Mouse (Mus musculus): ENCODE measurements around the gene Rnf212b. TPM values are rescaled to one million over a fixed set of nuclear protein-coding genes. Genes with fewer than 3 reads are reported as not detected.

Rnf212b gene
- polyA plus RNA-seq, 1 experiment, result not detected

DNA sequence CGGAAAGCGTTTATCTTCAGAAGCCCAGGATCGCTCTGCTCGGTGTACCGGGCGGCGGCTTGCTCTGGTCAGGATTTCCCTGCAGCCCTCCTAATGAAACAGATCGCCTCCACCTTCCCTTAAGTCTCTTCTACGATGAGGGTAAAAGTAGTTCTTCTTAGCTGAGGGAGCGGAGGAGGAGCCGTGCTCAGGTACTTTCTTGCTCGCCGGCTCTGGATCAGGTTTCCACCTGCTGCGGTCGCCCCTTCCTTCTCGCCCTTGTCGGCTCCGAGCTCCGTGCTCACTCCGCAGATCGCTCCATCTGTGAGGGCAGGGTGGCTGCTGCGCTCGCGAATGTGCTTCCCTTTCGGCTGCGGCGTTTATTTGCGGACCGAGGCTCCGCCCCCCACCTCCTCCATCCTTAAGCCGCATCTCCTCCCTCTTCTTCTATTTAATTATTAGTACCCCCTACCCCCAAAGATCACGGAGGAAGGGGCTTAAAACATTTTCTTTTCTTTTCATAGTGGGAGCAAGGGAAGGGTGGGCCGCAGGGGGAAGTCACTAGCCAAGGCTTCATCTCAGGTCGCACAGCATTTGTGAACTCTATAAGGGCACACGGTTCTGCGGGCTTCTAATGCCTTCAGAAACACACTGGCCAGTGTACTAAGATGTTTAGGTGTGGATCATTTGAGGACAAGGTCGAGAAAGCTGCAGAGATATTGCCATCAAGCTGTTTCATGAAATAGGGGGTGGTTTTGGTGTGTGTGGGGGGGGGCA lies 32.2 kb upstream of the Rnf212b start, which contains the start of gene Slc7a8:
TSS of gene Slc7a8 (minus strand) at position 337 of the 756 bp plus-strand sequence.
- H3K36me3 ChIP-seq (ENCODE audit: control insufficient read depth, insufficient read depth), result no peaks in the 10 kb centered on the region
- TF ChIP-seq REST (IDR thresholded peaks at IDR 0.05; ENCODE audit: insufficient read depth, insufficient read length) (no peak), USF1 (IDR thresholded peaks at IDR 0.05; ENCODE audit: low read depth) (no peak), TCF3 (IDR thresholded peaks at IDR 0.05; ENCODE audit: insufficient read length, low read depth) (no peak), POLR2A (IDR thresholded peaks at IDR 0.05; ENCODE audit: insufficient read length, low read depth) (no peak), POLR2AphosphoS2 (IDR thresholded peaks at IDR 0.05; ENCODE audit: insufficient read length, low read depth) (no peak), SRF (IDR thresholded peaks at IDR 0.05; ENCODE audit: control insufficient read depth, insufficient read length, low read depth) (no peak), CEBPB (IDR thresholded peaks at IDR 0.05; ENCODE audit: insufficient read depth, poor library complexity, severe bottlenecking) (no peak), MYOD1 (IDR thresholded peaks at IDR 0.05; ENCODE audit: control insufficient read depth in 1 of 3, insufficient read length in 2 of 3, low read depth in 2 of 3) (no peak), E2F4 (IDR thresholded peaks at IDR 0.05; ENCODE audit: insufficient read depth) (no peak), MAX (IDR thresholded peaks at IDR 0.05; ENCODE audit: low read depth) (no peak), TCF12 (IDR thresholded peaks at IDR 0.05; ENCODE audit: insufficient read depth, poor library complexity, severe bottlenecking) (no peak), MYOG (IDR thresholded peaks at IDR 0.05; ENCODE audit: control insufficient read depth in 1 of 3, insufficient read depth in 1 of 3, insufficient read length in 2 of 3, low read depth in 2 of 3) (no peak)
- H3ac ChIP-seq (ENCODE audit: control insufficient read depth, insufficient read length), result no peak within 1 kb of the TSS
- peaks cover 26% of the 10 kb centered on the region for H3K27me3 ChIP-seq (ENCODE audit: control insufficient read depth, insufficient read depth, insufficient read length)
- H3K4me3 ChIP-seq, result no peak within 1 kb of the TSS
- H3K4me2 ChIP-seq (ENCODE audit: low read depth), result no peak within 1 kb of the TSS
- H3K79me2 ChIP-seq (ENCODE audit: control insufficient read depth, insufficient read depth), result no peaks in the 10 kb centered on the region

- no peak overlapping the region for H3ac ChIP-seq (ENCODE audit: control insufficient read depth, insufficient read length)
- H3K79me2 ChIP-seq (ENCODE audit: control insufficient read depth, insufficient read depth), result no peaks in the 10 kb centered on the region
- TF ChIP-seq E2F4 (IDR thresholded peaks at IDR 0.05; ENCODE audit: insufficient read depth) (no peak), TCF12 (IDR thresholded peaks at IDR 0.05; ENCODE audit: insufficient read depth, poor library complexity, severe bottlenecking) (no peak)
- H3K27me3 ChIP-seq (ENCODE audit: control insufficient read depth, insufficient read depth, insufficient read length), result peaks cover 19% of the 10 kb centered on the region
- no peak overlapping the region for H3K4me3 ChIP-seq
- no peak overlapping the region for H3K4me2 ChIP-seq (ENCODE audit: low read depth)
- H3K36me3 ChIP-seq (ENCODE audit: control insufficient read depth, insufficient read depth), result no peaks in the 10 kb centered on the region
Observed at GRCm38 (mm10) chr14:54782971-54783370, 31.0 kb upstream of the Rnf212b start.

GRCm38 (mm10) chr14:54785898-54786297 lies 28.0 kb upstream of the Rnf212b start:
- H3K27me3 ChIP-seq (ENCODE audit: control insufficient read depth, insufficient read depth, insufficient read length), result peaks cover 16% of the 10 kb centered on the region
- no peak overlapping the region for H3K4me2 ChIP-seq (ENCODE audit: low read depth)
- no peak overlapping the region for H3K4me3 ChIP-seq
- no peaks in the 10 kb centered on the region for H3K79me2 ChIP-seq (ENCODE audit: control insufficient read depth, insufficient read depth)
- TF ChIP-seq MYOD1 (IDR thresholded peaks at IDR 0.05; ENCODE audit: control insufficient read depth in 1 of 3, insufficient read length in 2 of 3, low read depth in 2 of 3) (no peak), POLR2AphosphoS2 (IDR thresholded peaks at IDR 0.05; ENCODE audit: insufficient read length, low read depth) (no peak), POLR2A (IDR thresholded peaks at IDR 0.05; ENCODE audit: insufficient read length, low read depth) (no peak), USF1 (IDR thresholded peaks at IDR 0.05; ENCODE audit: low read depth) (no peak), CEBPB (IDR thresholded peaks at IDR 0.05; ENCODE audit: insufficient read depth, poor library complexity, severe bottlenecking) (no peak), REST (IDR thresholded peaks at IDR 0.05; ENCODE audit: insufficient read depth, insufficient read length) (no peak), SRF (IDR thresholded peaks at IDR 0.05; ENCODE audit: control insufficient read depth, insufficient read length, low read depth) (no peak), MYOG (IDR thresholded peaks at IDR 0.05; ENCODE audit: control insufficient read depth in 1 of 3, insufficient read depth in 1 of 3, insufficient read length in 2 of 3, low read depth in 2 of 3) (no peak), TCF12 (IDR thresholded peaks at IDR 0.05; ENCODE audit: insufficient read depth, poor library complexity, severe bottlenecking) (no peak), E2F4 (IDR thresholded peaks at IDR 0.05; ENCODE audit: insufficient read depth) (no peak), MAX (IDR thresholded peaks at IDR 0.05; ENCODE audit: low read depth) (no peak), TCF3 (IDR thresholded peaks at IDR 0.05; ENCODE audit: insufficient read length, low read depth) (no peak)
- H3K36me3 ChIP-seq (ENCODE audit: control insufficient read depth, insufficient read depth), result no peaks in the 10 kb centered on the region
- no peak overlapping the region for H3ac ChIP-seq (ENCODE audit: control insufficient read depth, insufficient read length)

GRCm38 (mm10) chr14:54786489-54786888 lies 27.5 kb upstream of the Rnf212b start:
- Histone ChIP-seq H3ac (ENCODE audit: control insufficient read depth, insufficient read length) (no peak overlapping the region), H3K27me3 (ENCODE audit: control insufficient read depth, insufficient read depth, insufficient read length) (peaks cover 11% of the 10 kb centered on the region), H3K79me2 (ENCODE audit: control insufficient read depth, insufficient read depth) (no peaks in the 10 kb centered on the region), H3K36me3 (ENCODE audit: control insufficient read depth, insufficient read depth) (no peaks in the 10 kb centered on the region), H3K4me2 (ENCODE audit: low read depth) (no peak overlapping the region), H3K4me3 (no peak overlapping the region)
- TF ChIP-seq TCF12 (IDR thresholded peaks at IDR 0.05; ENCODE audit: insufficient read depth, poor library complexity, severe bottlenecking), result no peak

DNA sequence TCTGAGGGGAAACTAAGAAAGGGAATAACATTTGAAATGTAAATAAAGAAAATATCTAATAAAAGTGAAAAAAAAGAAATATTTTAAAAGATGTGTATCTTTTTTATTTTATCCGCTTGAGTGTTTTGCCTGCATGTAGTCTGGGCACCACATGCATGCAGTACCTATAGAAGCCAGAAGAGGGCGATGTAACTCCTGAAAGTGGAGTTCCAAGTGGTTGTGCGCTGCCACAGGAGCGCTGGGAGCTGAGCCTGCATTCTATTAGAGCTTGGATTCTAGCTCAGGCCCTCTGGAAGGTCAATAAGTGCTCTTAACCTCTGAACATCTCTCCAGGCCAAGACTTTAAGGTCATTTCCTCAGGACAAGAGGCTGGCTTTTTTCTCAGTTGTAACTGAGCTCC lies 26.7 kb upstream of the Rnf212b start:
- no peak overlapping the region for H3ac ChIP-seq (ENCODE audit: control insufficient read depth, insufficient read length)
- H3K79me2 ChIP-seq (ENCODE audit: control insufficient read depth, insufficient read depth), result no peaks in the 10 kb centered on the region
- no peak overlapping the region for H3K4me2 ChIP-seq (ENCODE audit: low read depth)
- no peak for TF ChIP-seq CEBPB (IDR thresholded peaks at IDR 0.05; ENCODE audit: insufficient read depth, poor library complexity, severe bottlenecking)
- no peak for TF ChIP-seq MYOG (IDR thresholded peaks at IDR 0.05; ENCODE audit: control insufficient read depth in 1 of 3, insufficient read depth in 1 of 3, insufficient read length in 2 of 3, low read depth in 2 of 3)
- no peak for TF ChIP-seq TCF12 (IDR thresholded peaks at IDR 0.05; ENCODE audit: insufficient read depth, poor library complexity, severe bottlenecking)
- TF ChIP-seq USF1 (IDR thresholded peaks at IDR 0.05; ENCODE audit: low read depth), result no peak
- no peak for TF ChIP-seq TCF3 (IDR thresholded peaks at IDR 0.05; ENCODE audit: insufficient read length, low read depth)
- no peak for TF ChIP-seq SRF (IDR thresholded peaks at IDR 0.05; ENCODE audit: control insufficient read depth, insufficient read length, low read depth)
- no peak for TF ChIP-seq REST (IDR thresholded peaks at IDR 0.05; ENCODE audit: insufficient read depth, insufficient read length)
- TF ChIP-seq MYOD1 (IDR thresholded peaks at IDR 0.05; ENCODE audit: control insufficient read depth in 1 of 3, insufficient read length in 2 of 3, low read depth in 2 of 3), result no peak
- TF ChIP-seq E2F4 (IDR thresholded peaks at IDR 0.05; ENCODE audit: insufficient read depth), result no peak
- TF ChIP-seq MAX (IDR thresholded peaks at IDR 0.05; ENCODE audit: low read depth), result no peak
- TF ChIP-seq POLR2A (IDR thresholded peaks at IDR 0.05; ENCODE audit: insufficient read length, low read depth), result no peak
- TF ChIP-seq POLR2AphosphoS2 (IDR thresholded peaks at IDR 0.05; ENCODE audit: insufficient read length, low read depth), result no peak
- peaks cover 5% of the 10 kb centered on the region for H3K27me3 ChIP-seq (ENCODE audit: control insufficient read depth, insufficient read depth, insufficient read length)
- H3K36me3 ChIP-seq (ENCODE audit: control insufficient read depth, insufficient read depth), result no peaks in the 10 kb centered on the region
- H3K4me3 ChIP-seq, result no peak overlapping the region
